Mouse (Mus musculus) heart, embryonic 16.5 days (tissue): ENCODE results near the gene Etv6. TPM values are rescaled to one million over a fixed set of nuclear protein-coding genes. Genes with fewer than 3 reads are reported as not detected.
A peak's percentile ranks its signal among the peaks of the same experiment; 100 is the strongest.

Source experiments
- ATAC-seq: fragments of 200-750 bp; cut with Nextera tagmentation; replicated peaks from 2 replicates; pipeline ENCODE4 v1.8.0; 2017; ENCODE audit warnings: moderate number of reproducible peaks; ENCODE audit not compliant: insufficient read depth, low FRiP score; ENCODE audit errors: extremely low read depth
- H3K27ac ChIP-seq: fragments of 300-500 bp; sonication (generic); 2 replicates; pipeline ENCODE4 v1.5.1; 2014; ENCODE audit warnings: mild to moderate bottlenecking, low read length, control low read depth, moderate library complexity
- H3K27me3 ChIP-seq: fragments of 300-500 bp; sonication (generic); 2 replicates; pipeline ENCODE4 v1.6.1; 2014; ENCODE audit warnings: low read length, mixed read lengths; ENCODE audit not compliant: control insufficient read depth, insufficient read depth
- H3K36me3 ChIP-seq: fragments of 300-500 bp; sonication (generic); 2 replicates; pipeline ENCODE4 v1.6.1; 2014; ENCODE audit not compliant: control insufficient read depth, insufficient read depth
- H3K4me1 ChIP-seq: fragments of 300-500 bp; sonication (generic); 2 replicates; pipeline ENCODE4 v1.6.1; 2014; ENCODE audit warnings: low read length, mixed read lengths; ENCODE audit not compliant: control insufficient read depth, insufficient read depth
- H3K4me2 ChIP-seq: fragments of 300-500 bp; sonication (generic); 2 replicates; pipeline ENCODE4 v1.6.1; 2014; ENCODE audit warnings: low read depth, mild to moderate bottlenecking, control low read depth, low read length
- H3K4me3 ChIP-seq: fragments of 300-500 bp; sonication (generic); 2 replicates; pipeline ENCODE4 v1.5.1; 2014; ENCODE audit warnings: mild to moderate bottlenecking, control low read depth, low read length
- H3K9ac ChIP-seq: fragments of 300-500 bp; sonication (generic); 2 replicates; pipeline ENCODE4 v1.6.1; 2014; ENCODE audit warnings: low read length, control low read depth
- H3K9me3 ChIP-seq: fragments of 300-500 bp; sonication (generic); replicated peaks from 2 replicates; pipeline ENCODE4 v1.6.1; 2016; ENCODE audit warnings: low read length; ENCODE audit not compliant: control insufficient read depth
- WGBS: fragments of 180-500 bp; shearing (Covaris S2); extraction: QIAGEN DNeasy Blood & Tissue Kit; methylation state at CpG from one replicate; pipeline ENCODE4 v1.1.7; 2014; 5-methylcytosine and 5-hydroxymethylcytosine counted together
- polyA plus RNA-seq: library from polyadenylated mRNA; unstranded; fragments of >200 nt; fragmentation: Nextera tagmentation; extraction: Ambion mirVana; gene quantifications from 2 replicates; pipeline ENCODE4 v1.2.1, GENCODE M21; 2015

Etv6 gene
- polyA plus RNA-seq, 1 experiment from 2014 or later = 12.3 TPM

DNA sequence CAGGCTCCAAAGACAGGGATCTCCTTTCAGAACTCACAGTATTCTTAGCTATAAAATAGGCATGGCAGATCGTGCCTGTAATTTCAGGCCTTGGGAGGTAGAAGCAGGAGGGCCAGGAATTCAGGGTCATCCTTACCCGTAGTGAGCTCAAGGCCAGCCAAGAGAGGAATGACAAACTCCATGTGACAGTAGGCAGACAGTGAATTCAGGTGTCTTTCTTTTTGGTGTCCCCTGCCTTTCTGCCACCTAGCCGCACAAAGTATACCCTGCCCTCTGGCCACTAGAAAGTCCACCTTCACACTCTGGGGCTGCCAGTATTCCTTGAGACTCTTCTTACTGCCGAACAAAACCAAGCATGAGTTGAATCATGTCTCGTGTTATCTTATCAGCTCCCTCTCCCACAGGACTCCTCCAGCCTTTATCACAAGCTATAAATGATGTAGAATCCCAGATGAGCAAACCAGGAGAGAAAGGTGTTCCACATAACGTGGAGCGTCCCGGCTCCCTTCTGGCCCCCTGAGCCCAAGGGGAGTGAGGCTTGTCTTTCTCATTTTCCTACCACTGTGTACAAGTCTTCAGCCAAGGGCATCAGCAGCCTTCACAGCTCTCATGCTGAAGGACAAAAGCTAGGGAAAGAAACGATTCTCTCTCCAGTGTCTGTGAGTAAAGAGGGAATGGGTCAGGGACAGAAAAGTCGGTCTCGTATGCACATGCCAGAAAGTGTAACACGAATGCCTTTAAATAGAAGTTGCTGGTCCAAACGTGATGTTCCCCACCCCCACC is 175.4 kb downstream of the Etv6 start:
- H3K4me1 ChIP-seq = peaks cover 38% of the 10 kb centered on the region
- H3K9ac ChIP-seq = 0 out of 2 replicates have a peak overlapping the region, but pooled peaks have one; percentile 30
- no peaks in the 10 kb centered on the region for H3K9me3 ChIP-seq
- 0 out of 2 replicates have a peak, but pooled peaks cover 2% of the 10 kb centered on the region for H3K36me3 ChIP-seq
- peak overlapping the region; percentile 71 for H3K27ac ChIP-seq
- 46% methylated on average over 13 of the region's 13 CpGs for WGBS
- ATAC-seq = no peak
- H3K4me3 ChIP-seq = no peak overlapping the region
- H3K27me3 ChIP-seq = no peaks in the 10 kb centered on the region
- peak overlapping the region; percentile 31 for H3K4me2 ChIP-seq

DNA sequence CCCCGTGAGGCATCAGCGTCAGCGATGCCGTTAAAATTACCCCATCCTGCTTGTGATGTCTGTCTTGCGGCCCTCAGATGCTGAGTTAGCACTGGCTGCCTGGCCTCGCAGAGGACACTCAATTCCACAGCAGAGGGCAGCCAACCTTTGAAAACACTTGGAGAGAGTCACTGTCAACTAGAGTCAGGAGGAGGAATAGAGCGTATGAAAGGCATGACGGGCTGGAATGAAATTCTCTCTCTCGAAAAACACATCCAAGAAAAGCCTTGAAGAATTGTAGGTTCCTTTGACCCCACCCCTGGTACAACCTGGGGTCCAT is 175.9 kb downstream of the Etv6 start:
- Histone ChIP-seq H3K9ac (no peak overlapping the region), H3K9me3 (no peaks in the 10 kb centered on the region), H3K27ac (peak overlapping the region; percentile 71), H3K4me1 (peaks cover 38% of the 10 kb centered on the region), H3K36me3 (0 out of 2 replicates have a peak, but pooled peaks cover 3% of the 10 kb centered on the region), H3K27me3 (no peaks in the 10 kb centered on the region), H3K4me3 (no peak overlapping the region), H3K4me2 (peak overlapping the region; percentile 31)
- 33% methylated on average over 9 of the region's 9 CpGs for WGBS
- ATAC-seq = peak; percentile 16; the same call in 1 of the 2 replicates

DNA sequence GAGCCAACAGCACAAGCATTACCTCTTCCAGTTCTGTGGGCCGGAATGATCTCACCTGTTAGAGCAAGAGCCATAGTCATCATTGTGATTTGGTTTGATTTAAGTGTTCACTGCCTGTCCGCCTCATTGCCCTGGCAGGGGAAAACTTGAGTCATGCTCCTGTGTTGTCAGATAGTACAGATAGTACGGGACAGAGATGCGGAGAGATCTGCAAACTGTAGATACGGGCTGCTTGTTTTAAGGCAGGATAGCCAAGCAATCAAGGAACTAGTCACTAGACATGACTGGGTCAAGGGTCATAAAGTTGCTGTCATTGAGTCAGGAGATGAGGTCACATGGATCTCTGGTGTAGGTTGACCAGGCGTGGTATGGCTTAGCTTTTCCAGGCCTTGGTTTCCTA is 182.2 kb downstream of the Etv6 start:
- no peak for ATAC-seq
- no peak overlapping the region for H3K4me3 ChIP-seq
- H3K9ac ChIP-seq = no peak overlapping the region
- 89% methylated on average over 6 of the region's 6 CpGs for WGBS
- H3K27me3 ChIP-seq = no peaks in the 10 kb centered on the region
- no peaks in the 10 kb centered on the region for H3K9me3 ChIP-seq
- 0 out of 2 replicates have a peak, but pooled peaks cover 4% of the 10 kb centered on the region for H3K36me3 ChIP-seq
- H3K4me2 ChIP-seq = no peak overlapping the region
- no peak overlapping the region for H3K27ac ChIP-seq
- peaks cover 23% of the 10 kb centered on the region for H3K4me1 ChIP-seq

DNA sequence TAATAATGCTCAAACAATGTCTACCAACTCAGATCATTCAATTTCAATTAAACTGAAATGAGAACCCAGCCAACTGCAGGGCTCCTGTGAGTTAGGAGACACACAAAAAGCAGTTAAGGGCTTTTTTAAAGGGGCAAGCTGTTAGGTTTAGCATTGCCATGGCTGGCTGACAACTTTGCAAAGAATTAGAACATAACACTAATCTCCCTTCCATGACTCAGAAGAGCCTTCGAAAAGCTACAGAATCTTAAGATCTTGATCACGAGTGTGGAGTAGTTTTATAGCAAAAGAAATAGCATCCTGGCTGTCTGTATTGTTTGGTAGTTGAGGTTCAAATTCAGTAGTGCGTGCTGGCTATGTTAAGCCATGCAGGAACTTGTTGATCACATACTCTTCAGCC is 182.9 kb downstream of the Etv6 start:
- Histone ChIP-seq H3K27ac (no peak overlapping the region), H3K27me3 (no peaks in the 10 kb centered on the region), H3K4me2 (no peak overlapping the region), H3K9ac (no peak overlapping the region), H3K4me1 (peaks cover 23% of the 10 kb centered on the region), H3K9me3 (no peaks in the 10 kb centered on the region), H3K36me3 (0 out of 2 replicates have a peak, but pooled peaks cover 4% of the 10 kb centered on the region), H3K4me3 (no peak overlapping the region)
- ATAC-seq = no peak
- 88% methylated on average over 3 of the region's 3 CpGs for WGBS

DNA sequence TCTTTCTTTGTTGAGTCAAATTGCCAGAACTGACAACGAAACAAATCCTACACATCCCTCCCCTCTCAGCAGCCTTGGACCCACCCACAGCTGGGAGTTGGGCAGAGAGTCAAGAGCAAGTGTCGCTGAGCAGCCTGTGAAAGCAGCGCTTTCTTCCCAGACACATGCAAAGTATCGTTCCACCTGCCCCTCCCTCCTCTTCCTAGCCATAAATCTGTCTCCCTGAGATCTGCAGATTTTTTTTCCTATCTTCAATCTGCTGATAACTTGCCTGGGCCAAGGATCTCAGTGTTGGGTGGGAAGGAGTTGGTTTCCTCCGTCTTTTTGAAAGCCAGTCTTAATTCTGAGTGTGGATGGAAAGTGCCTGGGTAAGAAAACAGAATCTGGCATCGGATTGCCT is 183.9 kb downstream of the Etv6 start:
- Histone ChIP-seq H3K27ac (peak overlapping the region; percentile 46; the same call in 1 of the 2 replicates), H3K4me1 (peaks cover 23% of the 10 kb centered on the region), H3K9me3 (no peaks in the 10 kb centered on the region), H3K9ac (no peak overlapping the region), H3K4me2 (no peak overlapping the region; the same call in 1 of the 2 replicates), H3K36me3 (0 out of 2 replicates have a peak, but pooled peaks cover 2% of the 10 kb centered on the region), H3K4me3 (no peak overlapping the region), H3K27me3 (no peaks in the 10 kb centered on the region)
- ATAC-seq = peak; percentile 73; the same call in 1 of the 2 replicates
- WGBS = 38% methylated on average over 6 of the region's 6 CpGs

DNA sequence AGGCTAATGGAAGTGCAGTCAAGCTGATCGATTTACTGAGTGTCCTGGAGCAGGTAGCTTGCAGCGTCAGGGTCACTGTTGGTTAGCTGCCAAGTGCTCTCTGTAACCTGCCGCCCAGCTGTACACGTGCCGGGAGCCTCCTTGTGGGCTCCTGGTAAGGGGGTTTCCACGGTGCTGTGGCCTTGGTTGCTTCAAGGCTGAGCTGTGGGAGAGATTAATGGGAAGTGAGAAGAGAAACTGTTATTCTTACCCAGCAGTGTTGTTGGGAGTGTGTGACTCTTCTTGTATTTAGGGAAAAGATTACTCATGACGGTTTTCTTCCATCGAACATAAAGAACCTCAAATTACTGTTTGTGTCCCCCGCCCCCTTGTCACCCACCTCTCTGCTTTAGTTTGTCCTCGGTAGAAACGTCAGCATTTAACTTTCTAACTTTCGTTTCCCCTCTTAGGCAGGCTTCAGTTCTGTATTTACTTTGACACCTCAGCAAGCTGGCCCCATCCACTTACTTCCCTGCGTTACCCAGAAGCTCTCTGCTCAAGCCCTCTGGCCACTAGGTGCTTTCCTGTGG is 184.8 kb downstream of the Etv6 start:
- H3K4me2 ChIP-seq = no peak overlapping the region
- H3K4me1 ChIP-seq = peaks cover 23% of the 10 kb centered on the region
- no peak for ATAC-seq
- peaks cover 6% of the 10 kb centered on the region; the same call in 1 of the 2 replicates for H3K36me3 ChIP-seq
- 46% methylated on average over 13 of the region's 13 CpGs for WGBS
- no peak overlapping the region for H3K4me3 ChIP-seq
- H3K9ac ChIP-seq = no peak overlapping the region
- H3K27me3 ChIP-seq = no peaks in the 10 kb centered on the region
- no peak overlapping the region; the same call in 1 of the 2 replicates for H3K27ac ChIP-seq
- H3K9me3 ChIP-seq = no peaks in the 10 kb centered on the region

DNA sequence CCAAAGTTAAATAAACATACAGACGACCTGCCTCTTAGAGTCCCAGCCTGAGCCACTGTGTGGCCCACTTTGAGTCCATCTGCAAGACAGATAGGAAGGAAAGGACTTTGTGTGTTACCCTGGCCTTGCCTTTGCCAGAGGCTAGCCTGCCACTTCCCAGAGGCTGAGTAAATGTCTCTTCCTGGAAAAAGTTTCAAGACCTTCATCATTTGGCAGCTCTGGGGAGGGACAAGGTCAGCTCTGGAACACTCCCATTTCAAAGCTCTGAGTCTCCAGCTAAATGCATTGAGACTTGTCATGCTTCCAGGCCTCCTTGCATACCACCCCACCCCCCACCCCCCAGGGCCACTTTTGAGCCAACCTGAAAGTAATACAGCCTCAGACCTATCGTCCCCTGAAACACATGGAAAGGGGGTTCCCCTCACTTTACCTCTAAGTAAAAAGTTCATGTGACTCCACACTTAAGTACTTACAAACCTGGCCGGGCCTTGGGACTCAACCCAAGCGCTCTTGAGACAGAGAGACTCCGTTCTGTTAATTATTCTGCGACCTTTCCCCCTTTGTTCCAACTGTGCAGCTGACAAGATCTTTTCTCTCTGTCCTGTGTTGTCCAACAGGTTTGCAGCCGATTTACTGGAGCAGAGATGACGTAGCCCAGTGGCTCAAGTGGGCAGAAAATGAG is 186.9 kb downstream of the Etv6 start:
- Histone ChIP-seq H3K4me3 (no peak overlapping the region), H3K9ac (no peak overlapping the region), H3K36me3 (peaks cover 4% of the 10 kb centered on the region; the same call in 1 of the 2 replicates), H3K27me3 (no peaks in the 10 kb centered on the region), H3K4me2 (no peak overlapping the region), H3K27ac (peak overlapping the region; percentile 34; the same call in 1 of the 2 replicates), H3K4me1 (peaks cover 27% of the 10 kb centered on the region), H3K9me3 (no peaks in the 10 kb centered on the region)
- no peak for ATAC-seq
- WGBS = 69% methylated on average over 8 of the region's 8 CpGs

DNA sequence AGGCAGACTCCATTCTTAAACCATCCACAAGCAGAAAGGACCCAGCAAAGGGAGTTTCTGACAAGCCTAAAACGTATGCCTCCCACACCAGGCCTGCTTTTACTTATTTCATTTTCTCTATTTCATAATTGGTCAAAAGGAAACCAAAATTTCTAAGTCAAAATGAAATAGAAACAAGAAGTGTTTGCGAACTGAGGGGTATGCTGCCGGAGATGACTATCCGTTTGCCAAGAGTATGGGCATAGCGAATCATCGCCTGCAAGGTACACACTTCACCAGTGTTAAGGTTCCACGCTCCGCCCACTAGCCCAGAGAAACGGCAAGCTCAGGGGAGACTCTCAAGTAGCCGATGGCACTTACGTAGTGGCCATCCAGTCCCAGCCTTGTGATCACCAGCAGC is 190.1 kb downstream of the Etv6 start:
- H3K36me3 ChIP-seq = peaks cover 8% of the 10 kb centered on the region; the same call in 1 of the 2 replicates
- no peak for ATAC-seq
- H3K27me3 ChIP-seq = no peaks in the 10 kb centered on the region
- no peak overlapping the region for H3K4me2 ChIP-seq
- H3K9ac ChIP-seq = no peak overlapping the region
- H3K9me3 ChIP-seq = no peaks in the 10 kb centered on the region
- no peak overlapping the region for H3K27ac ChIP-seq
- H3K4me1 ChIP-seq = peaks cover 11% of the 10 kb centered on the region; the same call in 1 of the 2 replicates
- H3K4me3 ChIP-seq = no peak overlapping the region
- WGBS = 84% methylated on average over 11 of the region's 11 CpGs
